Mouse (Mus musculus): ENCODE measurements at regions not wholly inside any gene's neighbourhood (a gene's known extent, or its start where the extent isn't known, plus 50 kb on each side); places are given as distances from the start of the nearest gene placed in this dataset.
"Not testable (repeated sequence)": the region's sequence is repeated elsewhere in the genome, so short reads cannot be mapped to it uniquely, and the experiment has no call there.

GRCm38 (mm10) chr8:113916649-113917048 is 68.1 kb upstream of the Adamts18 start:
- ATAC-seq = no peak

GRCm38 (mm10) chr8:113917197-113917596 is 68.7 kb upstream of the Adamts18 start:
- ATAC-seq = no peak

- no peak for ATAC-seq
These were observed 71.8 kb upstream of the Adamts18 start for GRCm38 (mm10) chr8:113920306-113920705.

- no peak for ATAC-seq
These were observed 74.8 kb upstream of the Adamts18 start for GRCm38 (mm10) chr8:113923381-113923780.

- ATAC-seq = no peak
These were observed 105.2 kb upstream of the Adamts18 start for GRCm38 (mm10) chr8:113953721-113954120.

GRCm38 (mm10) chr8:113956439-113957043 is 108.0 kb upstream of the Adamts18 start:
- ATAC-seq = no peak

- no peak for ATAC-seq
These were observed 109.3 kb upstream of the Adamts18 start for GRCm38 (mm10) chr8:113957821-113958220.

- no peak for ATAC-seq
These were observed 127.3 kb upstream of the Adamts18 start for GRCm38 (mm10) chr8:113975810-113976209.

- ATAC-seq = no peak
These were observed 128.1 kb upstream of the Adamts18 start for GRCm38 (mm10) chr8:113976626-113977025.

GRCm38 (mm10) chr8:113977072-113977471 is 128.5 kb upstream of the Adamts18 start:
- ATAC-seq = no peak

GRCm38 (mm10) chr8:113978946-113979345 is 130.4 kb upstream of the Adamts18 start:
- ATAC-seq = no peak

- ATAC-seq = no peak
These were observed 131.3 kb upstream of the Adamts18 start for GRCm38 (mm10) chr8:113979837-113980236.

GRCm38 (mm10) chr8:113981339-113981738 is 132.8 kb upstream of the Adamts18 start:
- ATAC-seq = no peak

GRCm38 (mm10) chr8:113984845-113985244 is 136.3 kb upstream of the Adamts18 start:
- peak; percentile 73 for ATAC-seq

GRCm38 (mm10) chr8:113985471-113985870 is 136.9 kb upstream of the Adamts18 start:
- peak; percentile 60 for ATAC-seq

- no peak for ATAC-seq
These were observed 137.4 kb upstream of the Adamts18 start for GRCm38 (mm10) chr8:113985948-113986347.

- ATAC-seq = no peak
These were observed 142.2 kb upstream of the Adamts18 start for GRCm38 (mm10) chr8:113990718-113991117.

GRCm38 (mm10) chr8:113998881-113999280 is 134.5 kb upstream of the Nudt7 start:
- no peak for ATAC-seq

- ATAC-seq = no peak
These were observed 131.7 kb upstream of the Nudt7 start for GRCm38 (mm10) chr8:114001674-114002073.

GRCm38 (mm10) chr8:114004436-114004835 is 128.9 kb upstream of the Nudt7 start:
- no peak for ATAC-seq

- no peak for ATAC-seq
These were observed 126.8 kb upstream of the Nudt7 start for GRCm38 (mm10) chr8:114006587-114006986.

GRCm38 (mm10) chr8:114007103-114007502 is 126.3 kb upstream of the Nudt7 start:
- ATAC-seq = no peak

- ATAC-seq = no peak
These were observed 115.0 kb upstream of the Nudt7 start for GRCm38 (mm10) chr8:114018364-114018763.

GRCm38 (mm10) chr8:114030141-114030540 is 103.2 kb upstream of the Nudt7 start:
- ATAC-seq = not testable (repeated sequence)

- ATAC-seq = no peak
These were observed 80.9 kb upstream of the Nudt7 start for GRCm38 (mm10) chr8:114052426-114052825.

Data from CD4-positive, CD25-positive, alpha-beta regulatory T cell, adult 4 months (primary cell).